Mouse (Mus musculus) spleen, adult 2 months (tissue): ENCODE measurements at regions not wholly inside any gene's neighbourhood (a gene's known extent, or its start where the extent isn't known, plus 50 kb on each side); places are given as distances from the start of the nearest gene placed in this dataset.

Experiments used
- CTCF ChIP-seq: fragments of 200-500 bp; IDR thresholded peaks from 2 replicates; pipeline ENCODE4 v1.5.1; 2011; ENCODE audit warnings: mild to moderate bottlenecking, inconsistent platforms; ENCODE audit not compliant: insufficient read depth, insufficient read length, insufficient replicate concordance; ENCODE audit errors: extremely low read depth
- POLR2A ChIP-seq: fragments of 200-500 bp; IDR thresholded peaks from 2 replicates; pipeline ENCODE4 v1.6.1; 2011; ENCODE audit warnings: low read depth, low read length, inconsistent platforms

GRCm38 (mm10) chr13:26464523-26464922, 305.4 kb downstream of the Hdgfl1 start:
- no peak for TF ChIP-seq CTCF
- TF ChIP-seq POLR2A: no peak
